Mouse (Mus musculus): ENCODE results near the gene Lcorl. TPM values are rescaled to one million over a fixed set of nuclear protein-coding genes. Genes with fewer than 3 reads are reported as not detected.

The Lcorl gene
- total RNA-seq, 2 experiments from 2014 or later, result 25.7 to 29.8 TPM

DNA sequence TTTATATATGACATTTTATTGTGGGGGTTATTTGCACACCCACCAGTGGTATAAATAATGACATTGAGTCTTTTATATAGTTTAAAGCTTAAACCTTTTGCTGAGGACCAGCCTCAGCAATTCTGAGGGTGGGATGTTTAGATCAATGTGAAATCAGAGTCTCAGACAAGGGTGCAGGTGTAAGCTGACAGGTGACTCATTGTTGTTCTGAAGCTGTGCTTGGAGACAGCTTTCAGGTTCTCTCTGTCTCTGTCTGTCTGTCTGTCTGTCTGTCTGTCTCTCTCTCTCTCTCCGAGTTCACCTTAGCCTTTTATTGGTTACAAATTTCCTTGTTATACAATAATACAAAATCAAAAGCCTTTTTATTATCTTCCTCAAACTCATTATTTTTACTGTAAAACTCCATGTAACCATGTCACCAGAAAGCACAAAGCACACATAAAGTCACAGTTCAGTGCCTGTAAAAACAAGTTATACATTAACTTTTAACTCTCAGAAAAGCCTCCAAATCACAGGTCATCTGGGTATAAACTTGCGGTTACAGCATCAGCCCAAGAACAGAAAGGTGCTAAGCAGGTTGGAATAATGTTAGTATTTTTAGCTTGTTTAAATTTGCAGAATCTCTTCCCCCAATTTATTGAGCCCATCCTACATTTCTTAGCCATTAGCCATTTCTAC is 206.2 kb downstream of the Lcorl start:
- intact Hi-C loops (cut with DNase I), result no loop called here
- DNase-seq (ENCODE audit: low spot score in 2 of 2), result no peak

Other genes starting within 250 kb of the Lcorl start
- gene Fam184b, start 218.0 kb downstream of the Lcorl start, total RNA-seq (2021), result 10 to 100 TPM in 1 of 2 experiments, 1 to 10 TPM in 1; 7.1 to 11.8 TPM
- under 1 TPM; 0.50 to 0.64 TPM for gene Ncapg, start 187.7 kb downstream of the Lcorl start, total RNA-seq (2021)

All from left cerebral cortex, postnatal 25 days (tissue).